In the genomic region with DNA sequence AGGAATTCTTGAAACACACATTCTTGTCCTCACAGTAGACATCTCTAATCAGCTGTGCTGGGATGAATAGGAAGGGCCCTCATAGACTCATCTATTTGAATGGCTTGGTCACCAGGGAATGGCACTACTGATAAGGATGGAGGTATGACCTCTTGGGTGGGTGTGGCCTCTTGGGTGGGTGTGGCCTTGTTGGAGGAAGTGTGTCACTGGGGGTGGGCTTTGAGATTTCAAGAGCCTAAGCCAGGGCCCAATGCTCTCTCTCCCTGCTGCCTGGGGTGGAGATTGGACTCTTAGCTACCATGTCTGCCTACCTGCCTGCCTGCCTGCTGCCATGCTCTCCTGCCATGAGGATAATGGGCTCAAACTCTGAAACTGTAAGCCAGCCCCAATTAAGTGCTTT, we compare ENCODE assay signal across 25 mouse cellular contexts. TPM values are rescaled to one million over a fixed set of nuclear protein-coding genes. Genes with fewer than 3 reads are reported as not detected.
A peak's percentile ranks its signal among the peaks of the same experiment; 100 is the strongest.
DNase-seq lines count a peak whose midpoint lies in the region; TF ChIP-seq lines count a peak whose summit lies in the region.
"Had no signal": no experiment of that assay in that cellular context is flagged by ENCODE, and none has a peak within 500 bp of the region (broad histone marks: within the 10 kb centered on the region; RNA-seq: fewer than 3 reads in every experiment).

No protein-coding gene starts in this region.

- H3K9ac ChIP-seq in ES-Bruce4 (ENCODE audit: low read depth, poor library complexity, severe bottlenecking), result no peak overlapping the region
- H3K9ac ChIP-seq: embryonic facial prominence, embryonic 13.5 days; embryonic facial prominence, embryonic 15.5 days; forebrain, embryonic 12.5 days had no signal

- peaks cover 3% of the 10 kb centered on the region for H3K4me1 ChIP-seq in ES-Bruce4 (ENCODE audit: control insufficient read depth, insufficient read depth, low read length)

- 0 out of 2 replicates have a peak overlapping the region, but pooled peaks have one; percentile 12 for H3K4me3 ChIP-seq in ES-Bruce4 (ENCODE audit: low read depth, low read length)
- H3K4me3 ChIP-seq: embryonic facial prominence, embryonic 13.5 days; embryonic facial prominence, embryonic 15.5 days; erythroblast, embryonic 14.5 days; forebrain, embryonic 10.5 days; forebrain, embryonic 12.5 days had no signal

- no peaks in the 10 kb centered on the region for H3K27me3 ChIP-seq in ES-Bruce4 (ENCODE audit: control insufficient read depth, insufficient read depth, low read length, poor library complexity, severe bottlenecking)
- H3K27me3 ChIP-seq: embryonic facial prominence, embryonic 13.5 days; embryonic facial prominence, embryonic 15.5 days had no signal

- DNase-seq in ES-CJ7 (ENCODE audit: low read depth, low spot score) (peak; percentile 43), R1 (ENCODE audit: low read depth, low spot score) (peak; percentile 82)
- no peak for DNase-seq in cerebellum, postnatal 25 days
- DNase-seq in layer of hippocampus, adult 9-10 months (ENCODE audit: low spot score), result no peak
- DNase-seq in layer of hippocampus, adult 18-20 months (ENCODE audit: low spot score in 2 of 2), result no peak
- DNase-seq: adrenal gland, adult 8-10 months; adrenal gland, postnatal 14 days; adrenal gland, postnatal 36 days; cerebellum, adult 11-12 months; cerebellum, adult 2 months; cerebellum, adult 9-10 months; cerebellum, postnatal 10 days; cerebellum, postnatal 36 days; embryo, embryonic 11 days had no signal

- no peak for TF ChIP-seq EP300 in ES-Bruce4 (IDR thresholded peaks at IDR 0.05; ENCODE audit: insufficient read depth, low read depth, low read length)

- no peaks in the 10 kb centered on the region for H3K36me3 ChIP-seq in ES-Bruce4 (ENCODE audit: control insufficient read depth, insufficient read depth, low read length, poor library complexity, severe bottlenecking)
- H3K36me3 ChIP-seq: embryonic facial prominence, embryonic 13.5 days; embryonic facial prominence, embryonic 15.5 days; forebrain, embryonic 10.5 days; forebrain, embryonic 12.5 days; G1E had no signal

- no peak for TF ChIP-seq POLR2A in ES-Bruce4 (IDR thresholded peaks at IDR 0.05; ENCODE audit: insufficient read depth, low read length)

- no peaks in the 10 kb centered on the region for H3K9me3 ChIP-seq in ES-Bruce4 (replicated peaks; ENCODE audit: control insufficient read depth, insufficient read depth, low read length, poor library complexity, severe bottlenecking)
- H3K9me3 ChIP-seq: embryonic facial prominence, embryonic 13.5 days; embryonic facial prominence, embryonic 15.5 days; forebrain, embryonic 10.5 days; forebrain, embryonic 12.5 days; G1E had no signal

- TF ChIP-seq CTCF in ES-Bruce4 (IDR thresholded peaks at IDR 0.05; ENCODE audit: low read depth, low read length), result no peak

- H3K27ac ChIP-seq in ES-Bruce4 (ENCODE audit: insufficient read depth, low read length), result no peak overlapping the region
- H3K27ac ChIP-seq: embryonic facial prominence, embryonic 13.5 days; embryonic facial prominence, embryonic 15.5 days; forebrain, embryonic 10.5 days; forebrain, embryonic 12.5 days had no signal

RNA-seq across cellular contexts. Expression of a gene that starts 53.2 kb away (rescaled TPM):
- polyA plus RNA-seq in ES-Bruce4 (2011; ENCODE audit: insufficient read depth, insufficient read length, low read depth, missing spikeins), result 0.59 and 1.0 TPM in 2 replicates
- total RNA-seq in layer of hippocampus, adult 18-20 months (2021), result 1 to 10 TPM in 1 of 2 experiments, under 1 TPM in 1; 0.91 to 1.5 TPM
- total RNA-seq: common myeloid progenitor, adult 5-6 weeks had no signal
- polyA plus RNA-seq: activated CD4-positive, CD25-positive, alpha-beta regulatory T cell, adult 4 months; C2C12; G1E; Patski had no signal

Comparison
In these comparisons a context has a peak if more than half of its experiments do, and no peak if none do; other contexts are left out.
1. DNase-seq: peak in ES-CJ7 (single experiment) and R1 (single experiment); none in cerebellum, postnatal 25 days (0 of 2), layer of hippocampus, adult 9-10 months (single experiment) and layer of hippocampus, adult 18-20 months (0 of 2).